In the genomic region with DNA sequence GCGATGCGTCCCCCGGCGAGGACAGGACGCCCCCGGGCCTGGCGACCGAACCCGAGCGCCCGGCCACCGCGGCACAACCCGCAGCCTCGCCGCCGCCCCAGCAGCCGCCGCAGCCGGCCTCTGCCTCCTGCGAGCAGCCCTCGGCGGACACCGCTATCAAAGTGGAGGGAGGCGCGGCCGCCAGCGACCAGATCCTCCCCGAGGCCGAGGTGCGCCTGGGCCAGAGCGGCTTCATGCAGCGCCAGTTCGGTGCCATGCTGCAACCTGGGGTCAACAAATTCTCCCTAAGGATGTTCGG, we compare ENCODE assay signal across 7 mouse cellular contexts. TPM values are rescaled to one million over a fixed set of nuclear protein-coding genes. Genes with fewer than 3 reads are reported as not detected.
DNase-seq lines count a peak whose midpoint lies in the region; ATAC-seq and TF ChIP-seq lines count a peak whose summit lies in the region.

No protein-coding gene starts in this region.

- no peaks in the 10 kb centered on the region for H3K9me3 ChIP-seq in forebrain, embryonic 14.5 days (replicated peaks; ENCODE audit: control insufficient read depth, low read length)
- H3K9me3 ChIP-seq in limb, embryonic 11.5 days (ENCODE audit: control insufficient read depth, low read length) = no peaks in the 10 kb centered on the region

- TF ChIP-seq POLR2A in olfactory bulb, adult 2 months (IDR thresholded peaks at IDR 0.05; ENCODE audit: insufficient read depth, low read depth, low read length) = no peak

- DNase-seq in layer of hippocampus, adult 2 months (ENCODE audit: low spot score in 2 of 2) = no peak
- DNase-seq in layer of hippocampus, postnatal 36 days = no peak
- no peak for DNase-seq in forebrain, embryonic 14.5 days (ENCODE audit: low spot score)
- peak; percentile 53 for DNase-seq in limb, embryonic 11.5 days (ENCODE audit: low spot score)
- DNase-seq in cerebellum, adult 9-11 months = no peak

- H3K4me1 ChIP-seq in forebrain, embryonic 14.5 days (ENCODE audit: control insufficient read depth, insufficient read depth, low read length) = peaks cover 10% of the 10 kb centered on the region; the same call in 1 of the 2 replicates
- 0 out of 2 replicates have a peak, but pooled peaks cover 13% of the 10 kb centered on the region for H3K4me1 ChIP-seq in limb, embryonic 11.5 days (ENCODE audit: control insufficient read depth, insufficient read depth, low read length)
- H3K4me1 ChIP-seq in olfactory bulb, adult 2 months (ENCODE audit: control insufficient read depth, insufficient read depth, low read length) = peaks cover 43% of the 10 kb centered on the region

- H3K9ac ChIP-seq in forebrain, embryonic 14.5 days (ENCODE audit: low read length) = peak overlapping the region; percentile 87
- H3K9ac ChIP-seq in limb, embryonic 11.5 days (ENCODE audit: low read length) = peak overlapping the region; percentile 77

- ATAC-seq in forebrain, embryonic 14.5 days = no peak
- no peak for ATAC-seq in limb, embryonic 11.5 days (ENCODE audit: insufficient number of reproducible peaks, low FRiP score, low TSS enrichment, low read depth)
- ATAC-seq in granulocyte monocyte progenitor cell, adult 5-6 weeks (replicated peaks; ENCODE audit: poor library complexity, severe bottlenecking) = no peak

- H3K36me3 ChIP-seq in forebrain, embryonic 14.5 days (ENCODE audit: control insufficient read depth, insufficient read depth, low read length) = no peaks in the 10 kb centered on the region
- H3K36me3 ChIP-seq in limb, embryonic 11.5 days (ENCODE audit: control insufficient read depth, insufficient read depth, low read length) = no peaks in the 10 kb centered on the region

- peak overlapping the region; percentile 97 for H3K4me2 ChIP-seq in forebrain, embryonic 14.5 days (ENCODE audit: low read length)
- peak overlapping the region; percentile 99 for H3K4me2 ChIP-seq in limb, embryonic 11.5 days (ENCODE audit: low read depth, severe bottlenecking)

- TF ChIP-seq CTCF in layer of hippocampus, adult 2 months (conservative IDR thresholded peaks at IDR 0.05) = no peak
- TF ChIP-seq CTCF in olfactory bulb, adult 2 months (IDR thresholded peaks at IDR 0.05; ENCODE audit: insufficient read depth, low read depth, low read length) = no peak

- peaks cover 18% of the 10 kb centered on the region; the same call in 1 of the 2 replicates for H3K27me3 ChIP-seq in forebrain, embryonic 14.5 days (replicated peaks; ENCODE audit: control insufficient read depth, insufficient read depth, low read length)
- peaks cover 35% of the 10 kb centered on the region for H3K27me3 ChIP-seq in limb, embryonic 11.5 days (ENCODE audit: control insufficient read depth, insufficient read depth, low read length)

- WGBS in forebrain, embryonic 14.5 days = 1% methylated on average over 32 of the region's 35 CpGs
- WGBS in limb, embryonic 11.5 days = under 1% methylated on average over 35 of the region's 35 CpGs
- 2% methylated on average over 35 of the region's 35 CpGs for WGBS in olfactory bulb, adult 2 months

- H3K4me3 ChIP-seq in layer of hippocampus, adult 2 months = peak overlapping the region; percentile 71
- H3K4me3 ChIP-seq in forebrain, embryonic 14.5 days (ENCODE audit: low read depth, low read length) = peak overlapping the region; percentile 80
- peak overlapping the region; percentile 75 for H3K4me3 ChIP-seq in limb, embryonic 11.5 days (ENCODE audit: low read depth, low read length)
- H3K4me3 ChIP-seq in olfactory bulb, adult 2 months (ENCODE audit: insufficient read depth, low read depth, low read length) = peak overlapping the region; percentile 72

- H3K27ac ChIP-seq in layer of hippocampus, adult 2 months = no peak overlapping the region
- H3K27ac ChIP-seq in forebrain, embryonic 14.5 days (ENCODE audit: low read depth, low read length) = no peak overlapping the region
- no peak overlapping the region for H3K27ac ChIP-seq in limb, embryonic 11.5 days (replicated peaks; ENCODE audit: low read depth, low read length)
- H3K27ac ChIP-seq in olfactory bulb, adult 2 months (ENCODE audit: insufficient read depth, low read depth, low read length) = no peak overlapping the region

RNA-seq across cellular contexts. Expression of gene Hcn4, which starts 0.7 kb away (rescaled TPM):
- 1 to 10 TPM; 1.3 to 1.7 TPM for total RNA-seq in layer of hippocampus, adult 2 months (2021)
- total RNA-seq in layer of hippocampus, postnatal 36 days (2021) = 1 to 10 TPM; 1.8 to 2.1 TPM
- 2.6 and 3.0 TPM in 2 replicates for polyA plus RNA-seq in forebrain, embryonic 14.5 days (2014; fragmentation: Nextera tagmentation; extraction: Ambion mirVana)
- polyA plus RNA-seq in limb, embryonic 11.5 days (2014; fragmentation: Nextera tagmentation; extraction: Ambion mirVana) = 0.30 and 0.35 TPM in 2 replicates
- not detected in 2 replicates for polyA plus RNA-seq in olfactory bulb, adult 2 months (2012; ENCODE audit: insufficient read depth, insufficient read length, low replicate concordance, missing spikeins)
- not detected in 2 replicates for total RNA-seq in granulocyte monocyte progenitor cell, adult 5-6 weeks (2014; fragmentation: Nextera tagmentation)
- total RNA-seq in granulocyte monocyte progenitor cell, adult 5-6 weeks (2017) = not detected in 2 replicates
